Mouse (Mus musculus) cortical plate, adult 2 months (tissue): Measurements from ENCODE around the gene Tmem17.

ENCODE experiments used
- CTCF ChIP-seq: fragments of 200-500 bp; IDR thresholded peaks from 2 replicates; pipeline ENCODE4 v1.5.1; 2011; ENCODE audit warnings: mild to moderate bottlenecking, control low read depth, low read length; ENCODE audit not compliant: insufficient read depth; ENCODE audit errors: extremely low read depth
- POLR2A ChIP-seq: fragments of 200-500 bp; IDR thresholded peaks from 2 replicates; pipeline ENCODE4 v1.6.1; 2011; ENCODE audit warnings: mild to moderate bottlenecking, low read length, control low read depth; ENCODE audit not compliant: insufficient read depth; ENCODE audit errors: extremely low read depth

- TF ChIP-seq CTCF = no peak
- no peak for TF ChIP-seq POLR2A
These were observed 49.4 kb downstream of the Tmem17 start for GRCm38 (mm10) chr11:22561329-22561592.
